Comparison of ENCODE assay signal across 8 mouse cellular contexts in genomic region chr10:71348637-71349280, GRCm38 (mm10). TPM values are rescaled to one million over a fixed set of nuclear protein-coding genes. Genes with fewer than 3 reads are reported as not detected.
DNase-seq lines count a peak whose midpoint lies in the region; ATAC-seq and TF ChIP-seq lines count a peak whose summit lies in the region.

No protein-coding gene starts in this region.

- H3K4me2 ChIP-seq in kidney, postnatal 0 days (ENCODE audit: low read length): peak overlapping the region; percentile 93
- H3K4me2 ChIP-seq in midbrain, embryonic 13.5 days (replicated peaks): peak overlapping the region; percentile 97

- peak overlapping the region; percentile 98 for H3K4me3 ChIP-seq in G1E (ENCODE audit: low read depth, low read length)
- H3K4me3 ChIP-seq in kidney, postnatal 0 days (replicated peaks; ENCODE audit: low read depth, low read length): peak overlapping the region; percentile 83
- H3K4me3 ChIP-seq in midbrain, embryonic 13.5 days (replicated peaks): peak overlapping the region; percentile 89

- no peak for TF ChIP-seq CTCF in G1E (IDR thresholded peaks at IDR 0.05; ENCODE audit: low read depth, low read length)
- TF ChIP-seq CTCF in kidney, postnatal 0 days (IDR thresholded peaks at IDR 0.05; ENCODE audit: low read depth): no peak

- peaks cover 51% of the 10 kb centered on the region for H3K4me1 ChIP-seq in G1E (ENCODE audit: insufficient read depth, low read depth, low read length)
- peaks cover 15% of the 10 kb centered on the region for H3K4me1 ChIP-seq in kidney, postnatal 0 days (replicated peaks; ENCODE audit: insufficient read depth, low read length)
- peaks cover 42% of the 10 kb centered on the region for H3K4me1 ChIP-seq in midbrain, embryonic 13.5 days (replicated peaks)

- H3K27ac ChIP-seq in kidney, postnatal 0 days: peak overlapping the region; percentile 88
- H3K27ac ChIP-seq in midbrain, embryonic 13.5 days: peak overlapping the region; percentile 86; the same call in 1 of the 2 replicates

- peaks cover 39% of the 10 kb centered on the region for H3K36me3 ChIP-seq in G1E (replicated peaks)
- H3K36me3 ChIP-seq in kidney, postnatal 0 days (ENCODE audit: insufficient read depth, low read length): no peaks in the 10 kb centered on the region
- H3K36me3 ChIP-seq in midbrain, embryonic 13.5 days: 0 out of 2 replicates have a peak, but pooled peaks cover 11% of the 10 kb centered on the region

- 14% methylated on average over 16 of the region's 16 CpGs for WGBS in kidney, postnatal 0 days
- 26% methylated on average over 16 of the region's 16 CpGs for WGBS in midbrain, embryonic 13.5 days

- peak; percentile 92 for DNase-seq in heart, adult 11 months
- no peak for DNase-seq in heart, adult 9 months (ENCODE audit: low spot score in 2 of 2)
- no peak for DNase-seq in G1E (ENCODE audit: low spot score)
- DNase-seq in kidney, postnatal 0 days (ENCODE audit: low spot score): no peak
- no peak for DNase-seq in left cerebral cortex, adult 11 months (ENCODE audit: low spot score)
- no peak for DNase-seq in frontal cortex, postnatal 14 days (ENCODE audit: low spot score in 2 of 2)

- H3K9me3 ChIP-seq in G1E (replicated peaks): no peaks in the 10 kb centered on the region
- no peaks in the 10 kb centered on the region for H3K9me3 ChIP-seq in kidney, postnatal 0 days (replicated peaks; ENCODE audit: low read length)
- H3K9me3 ChIP-seq in midbrain, embryonic 13.5 days: no peaks in the 10 kb centered on the region

- peak overlapping the region; percentile 79 for H3K9ac ChIP-seq in kidney, postnatal 0 days (ENCODE audit: low read depth, low read length)
- H3K9ac ChIP-seq in midbrain, embryonic 13.5 days (replicated peaks): peak overlapping the region; percentile 92

- H3K27me3 ChIP-seq in G1E (ENCODE audit: insufficient read depth, low read length): no peaks in the 10 kb centered on the region
- no peaks in the 10 kb centered on the region for H3K27me3 ChIP-seq in kidney, postnatal 0 days (ENCODE audit: insufficient read depth, low read length)
- H3K27me3 ChIP-seq in midbrain, embryonic 13.5 days: no peaks in the 10 kb centered on the region

- ATAC-seq in G1E (ENCODE audit: extremely low read depth, insufficient number of reproducible peaks, low FRiP score, poor library complexity, severe bottlenecking): no peak
- ATAC-seq in erythroid progenitor cell, adult 5-6 weeks (replicated peaks; ENCODE audit: low FRiP score, poor library complexity, severe bottlenecking): 0 out of 2 replicates have a peak, but pooled peaks have one; percentile 22
- ATAC-seq in kidney, postnatal 0 days (replicated peaks; ENCODE audit: low FRiP score, low read depth): no peak
- ATAC-seq in midbrain, embryonic 13.5 days: no peak

RNA-seq across cellular contexts. Expression of gene Ipmk, which starts 1.2 kb away (rescaled TPM):
- total RNA-seq in G1E (2014; fragmentation: Nextera tagmentation) (31.6 and 34.3 TPM in 2 replicates), G1E (2017) (24.6 and 26.2 TPM in 2 replicates)
- polyA plus RNA-seq in G1E (2012): 12.8 and 19.3 TPM in 2 replicates
- total RNA-seq in erythroid progenitor cell, adult 5-6 weeks (2015; ENCODE audit: low replicate concordance): 23.5 and 35.0 TPM in 2 replicates
- total RNA-seq in erythroid progenitor cell, adult 5-6 weeks (2017; ENCODE audit: low replicate concordance): 16.9 and 22.6 TPM in 2 replicates
- 16.1 and 17.5 TPM in 2 replicates for polyA plus RNA-seq in kidney, postnatal 0 days (2015; fragmentation: Nextera tagmentation; extraction: Ambion mirVana)
- 16.3 and 17.7 TPM in 2 replicates for polyA plus RNA-seq in midbrain, embryonic 13.5 days (2015; fragmentation: Nextera tagmentation; extraction: Ambion mirVana)

RNA-seq across cellular contexts. Expression of gene Cisd1, which starts 4.0 kb away (rescaled TPM):
- total RNA-seq in G1E (2014; fragmentation: Nextera tagmentation) (17.7 and 22.4 TPM in 2 replicates), G1E (2017) (33.1 and 40.3 TPM in 2 replicates)
- 24.8 and 30.0 TPM in 2 replicates for polyA plus RNA-seq in G1E (2012)
- total RNA-seq in erythroid progenitor cell, adult 5-6 weeks (2015; ENCODE audit: low replicate concordance): 23.4 and 27.2 TPM in 2 replicates
- total RNA-seq in erythroid progenitor cell, adult 5-6 weeks (2017; ENCODE audit: low replicate concordance): 4.8 and 13.0 TPM in 2 replicates
- 300 and 305 TPM in 2 replicates for polyA plus RNA-seq in kidney, postnatal 0 days (2015; fragmentation: Nextera tagmentation; extraction: Ambion mirVana)
- 222 and 228 TPM in 2 replicates for polyA plus RNA-seq in midbrain, embryonic 13.5 days (2015; fragmentation: Nextera tagmentation; extraction: Ambion mirVana)
